Mouse (Mus musculus) monocyte, adult 2 months (primary cell): ENCODE results near the gene Hes6.

Experiments
- DNase-seq, 2 experiments: peaks; one replicate each; pipeline ENCODE4 v3.0.0; 2022; ENCODE audit warnings: low spot score in 2 of 2, low read depth in 1 of 2

Gene Hes6

DNA sequence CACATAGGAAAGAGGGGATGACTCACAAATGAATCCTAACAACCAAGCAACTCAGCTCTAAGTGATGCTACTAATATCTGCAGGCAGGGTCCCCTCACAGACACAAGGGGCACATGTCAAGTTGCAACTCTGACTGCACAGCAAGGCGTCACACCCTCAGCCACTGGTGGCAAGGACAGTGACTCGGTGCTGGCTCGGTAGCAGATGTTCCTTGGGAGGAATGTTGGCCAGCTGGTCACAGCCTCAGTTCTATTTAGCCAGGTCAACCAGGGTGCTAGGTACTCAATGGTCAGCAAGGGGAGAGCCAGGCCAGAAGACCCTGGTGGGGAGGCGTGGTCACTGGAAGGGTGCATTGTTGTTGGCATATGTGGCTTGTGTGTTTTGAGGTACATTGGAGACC is 6.0 kb downstream of the Hes6 start:
- no peak for DNase-seq

GRCm38 (mm10) chr1:91405406-91406169 is 8.2 kb downstream of the Hes6 start:
- no peak for DNase-seq

GRCm38 (mm10) chr1:91404976-91405375 is 8.9 kb downstream of the Hes6 start:
- no peak for DNase-seq

- peak; percentile 24 to 59 for DNase-seq
Observed at GRCm38 (mm10) chr1:91398260-91399062, 15.4 kb downstream of the Hes6 start, which contains the start of gene Ilkap. TSS of gene Ilkap (minus strand) at chr1:91398815.

DNA sequence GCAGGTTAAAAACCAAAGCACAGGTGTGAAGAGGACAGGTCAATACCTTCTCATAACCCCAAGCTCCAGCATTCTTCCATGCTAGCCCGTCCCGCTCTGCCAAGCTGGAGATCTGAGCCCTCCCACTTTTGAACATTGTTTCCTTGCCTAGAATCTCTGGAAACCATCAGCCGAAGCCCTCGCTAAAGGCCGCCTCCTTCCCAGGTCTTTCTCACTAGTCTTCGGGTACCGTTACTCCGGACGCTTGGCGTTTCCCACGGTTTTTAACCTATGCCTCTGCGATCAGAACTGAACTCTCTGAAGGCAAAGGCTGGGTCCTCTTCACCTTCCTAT is 15.9 kb downstream of the Hes6 start:
- DNase-seq, result no peak

DNA sequence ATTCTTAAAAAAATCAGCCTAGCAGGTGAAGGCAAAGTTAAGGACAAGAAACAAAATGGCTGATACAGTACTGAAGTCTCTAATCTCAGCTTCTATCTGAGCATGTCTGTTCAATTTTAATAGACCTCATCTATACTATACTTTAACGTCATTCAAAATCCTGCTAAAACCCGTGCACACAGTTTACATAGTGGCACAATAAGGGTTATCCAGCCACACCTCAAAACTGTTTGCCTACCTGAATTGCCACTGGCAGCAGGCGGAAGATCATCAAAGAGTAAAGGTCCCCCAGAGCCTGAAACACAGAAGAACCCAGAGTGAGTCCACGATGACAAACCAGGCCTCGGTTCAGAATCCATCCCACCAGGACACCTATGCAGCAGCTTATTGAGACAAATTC is 23.5 kb downstream of the Hes6 start:
- no peak for DNase-seq

GRCm38 (mm10) chr1:91381091-91381471 is 32.8 kb downstream of the Hes6 start:
- DNase-seq, result no peak

- DNase-seq, result peak in 1 of 2 experiments; percentile 49
Observed at GRCm38 (mm10) chr1:91380453-91381090, 33.3 kb downstream of the Hes6 start.

- no peak for DNase-seq
Observed at GRCm38 (mm10) chr1:91373414-91373835, 40.4 kb downstream of the Hes6 start.

- DNase-seq, result no peak
Observed at GRCm38 (mm10) chr1:91370055-91370454, 43.8 kb downstream of the Hes6 start.

DNA sequence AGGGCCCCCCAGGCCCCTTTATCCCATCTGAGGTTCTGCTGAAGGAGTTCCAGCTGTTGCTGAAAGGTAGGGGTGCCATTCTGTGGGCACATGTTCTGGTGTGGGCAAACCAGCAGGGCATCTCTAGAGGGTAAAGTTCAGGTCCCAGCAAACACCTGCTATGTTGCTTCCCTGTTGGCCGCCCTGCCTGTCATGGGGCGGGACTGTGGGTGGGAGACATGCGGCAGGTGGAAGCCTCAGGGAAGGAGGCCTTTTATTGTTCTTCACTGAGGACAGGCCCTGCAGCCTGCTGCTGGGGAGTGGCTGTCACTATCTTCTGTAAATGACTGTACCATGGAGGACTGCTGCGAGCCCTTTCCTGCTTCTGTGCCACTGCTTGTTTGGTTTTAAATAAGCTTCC is 44.4 kb downstream of the Hes6 start:
- DNase-seq, result no peak

- no peak for DNase-seq
Observed at GRCm38 (mm10) chr1:91367295-91367694, 46.5 kb downstream of the Hes6 start.

DNA sequence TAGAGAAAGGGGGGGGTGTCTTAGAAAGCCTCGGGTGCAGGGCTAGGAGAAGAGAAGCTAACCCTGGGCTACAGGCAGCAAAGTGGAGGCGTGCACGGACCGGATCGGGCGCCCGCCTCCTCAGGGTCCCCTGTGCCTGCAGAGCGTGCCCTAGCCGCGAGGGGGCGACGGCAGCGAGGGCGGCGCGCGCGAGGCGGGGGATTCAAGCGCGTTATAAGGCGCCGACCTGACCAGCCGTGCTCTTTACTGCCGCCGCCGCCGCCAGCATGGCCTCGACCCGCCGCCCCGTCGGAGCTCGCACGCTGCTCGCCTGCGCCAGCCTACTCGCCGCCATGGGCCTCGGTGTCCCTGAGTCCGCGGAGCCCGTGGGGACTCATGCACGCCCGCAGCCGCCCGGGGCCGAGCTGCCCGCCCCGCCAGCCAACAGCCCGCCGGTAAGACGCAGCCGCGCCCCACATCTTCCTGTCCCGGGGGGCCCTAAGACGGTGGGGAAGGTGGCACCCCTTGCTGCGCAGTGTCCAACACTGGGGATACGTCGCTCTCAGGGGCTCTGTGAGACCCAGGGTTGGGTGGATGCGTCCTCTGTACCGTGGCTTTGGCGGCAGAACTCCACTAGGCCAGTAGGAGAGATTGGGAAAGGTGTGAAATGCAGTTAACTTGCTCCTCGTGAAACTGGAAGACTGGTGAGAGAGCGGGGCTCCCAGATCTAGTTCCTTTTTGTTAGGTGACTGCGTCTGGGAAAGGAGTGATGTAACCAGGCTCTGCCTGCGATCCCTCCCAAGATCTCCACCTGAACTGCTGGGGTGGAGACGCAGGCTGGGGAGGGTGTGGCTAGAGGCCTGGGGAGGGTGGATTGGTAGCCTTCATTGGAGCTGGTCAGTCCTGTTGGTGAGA is 47.4 kb downstream of the Hes6 start, which contains the start of gene Erfe:
Gene Erfe, plus strand, starts transcription at position 216 of the 894 bp plus-strand sequence.
- peak; percentile 35 to 53 for DNase-seq

- DNase-seq, result no peak
Observed at GRCm38 (mm10) chr1:91365816-91366214, 48.0 kb downstream of the Hes6 start.

DNA sequence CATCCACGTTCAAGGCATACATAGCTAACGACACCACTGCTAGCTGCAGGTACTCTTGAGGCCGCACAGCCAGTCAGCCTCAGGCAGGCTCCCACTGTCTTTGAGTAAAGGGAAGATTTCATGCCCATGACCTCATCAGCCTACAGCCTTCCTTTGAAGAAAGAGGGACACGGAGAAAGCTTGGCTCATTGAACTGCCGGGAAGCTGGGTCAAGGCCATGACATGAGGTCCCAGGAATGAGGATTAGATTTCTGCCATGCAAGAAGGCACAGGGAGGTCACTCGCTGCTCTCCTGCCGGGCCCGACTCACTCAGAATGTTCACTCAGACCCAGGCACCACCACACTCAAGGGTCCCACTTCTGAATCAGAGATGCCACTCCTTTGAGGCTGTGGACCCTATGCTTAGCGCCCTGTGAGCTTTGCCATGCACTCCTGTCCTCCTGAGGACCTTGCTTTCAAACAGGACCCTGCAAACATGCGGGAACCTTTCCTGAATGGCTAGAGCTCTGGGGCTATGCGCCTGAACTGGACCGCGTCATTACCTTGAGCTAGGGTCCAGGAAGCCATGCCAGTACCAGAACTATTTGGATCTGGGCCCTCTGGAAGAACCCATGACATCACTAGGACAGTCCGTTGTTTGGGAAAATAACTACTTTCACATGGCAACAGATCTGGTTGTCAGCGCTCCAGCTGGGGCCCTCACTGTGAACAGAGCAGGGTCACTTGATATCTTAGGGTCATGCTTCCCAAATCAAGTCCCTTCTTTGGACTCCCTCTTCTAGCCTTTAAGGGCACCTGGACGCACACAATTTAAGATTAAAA is 48.8 kb downstream of the Hes6 start:
- DNase-seq, result no peak

- no peak for DNase-seq
Observed at GRCm38 (mm10) chr1:91362113-91362512, 51.7 kb downstream of the Hes6 start.
